Mouse (Mus musculus): ENCODE measurements around the gene Stpg2.
"Not testable (repeated sequence)": the region's sequence is repeated elsewhere in the genome, so short reads cannot be mapped to it uniquely, and the experiment has no call there.

Stpg2 gene

DNA sequence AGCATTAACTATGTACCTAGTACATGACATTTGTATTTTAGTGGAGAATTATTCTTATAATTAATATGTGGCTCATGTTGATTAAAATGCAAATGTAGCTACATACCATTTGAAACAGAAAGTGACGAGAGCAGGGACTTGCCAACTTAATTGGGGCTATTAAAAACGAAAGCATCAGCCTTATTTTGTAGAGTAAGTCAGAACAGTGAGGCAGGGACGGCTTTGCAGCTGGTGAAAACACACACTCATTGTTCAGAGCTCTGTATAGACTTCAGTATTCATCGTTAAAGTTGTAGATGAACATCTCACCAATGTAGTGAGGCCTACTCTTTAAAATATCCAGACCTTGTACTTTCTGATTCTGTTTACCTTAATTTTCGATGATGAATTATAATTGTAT is 213.6 kb downstream of the Stpg2 start:
- peak; percentile 3 for DNase-seq (ENCODE audit: low read depth, low spot score)

DNA sequence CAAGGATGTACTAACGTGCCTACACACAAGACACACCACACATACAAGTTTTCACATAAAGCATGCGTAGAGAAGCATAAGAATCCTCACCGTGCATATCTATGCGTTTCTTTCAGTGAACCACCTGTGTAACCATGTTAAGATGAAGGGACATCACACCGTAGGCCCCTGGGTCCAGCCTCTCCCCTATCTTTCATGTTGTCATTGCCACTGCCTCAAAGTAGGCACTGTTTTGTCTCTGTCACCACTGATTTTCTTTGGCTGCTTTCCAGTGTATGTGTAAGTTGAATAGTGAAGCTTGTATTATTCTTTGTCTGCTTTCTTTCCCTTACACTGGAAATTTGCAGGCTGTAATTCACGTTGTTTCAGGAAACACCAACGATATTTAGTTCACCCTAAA is 236.7 kb downstream of the Stpg2 start:
- DNase-seq (ENCODE audit: low read depth, low spot score): no peak

DNA sequence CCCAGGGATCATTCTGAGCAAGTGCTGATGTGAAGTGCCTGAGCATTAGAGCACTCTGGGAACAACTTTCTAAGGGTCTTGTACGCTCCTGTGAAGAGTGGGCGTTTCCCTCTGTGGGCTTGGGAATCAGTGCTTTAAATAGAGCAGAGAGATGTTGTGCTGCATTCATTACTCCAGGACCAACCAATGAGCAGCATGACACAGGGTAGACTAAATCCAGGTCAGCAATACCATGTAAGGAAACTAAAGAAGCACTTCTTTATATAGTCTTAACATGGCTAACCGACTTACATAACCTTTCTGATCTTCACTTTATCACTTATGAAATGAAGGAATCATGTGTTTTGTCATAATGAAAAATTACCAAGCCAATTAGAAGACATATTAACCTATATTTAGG is 290.4 kb downstream of the Stpg2 start:
- DNase-seq (ENCODE audit: low read depth, low spot score): no peak

DNA sequence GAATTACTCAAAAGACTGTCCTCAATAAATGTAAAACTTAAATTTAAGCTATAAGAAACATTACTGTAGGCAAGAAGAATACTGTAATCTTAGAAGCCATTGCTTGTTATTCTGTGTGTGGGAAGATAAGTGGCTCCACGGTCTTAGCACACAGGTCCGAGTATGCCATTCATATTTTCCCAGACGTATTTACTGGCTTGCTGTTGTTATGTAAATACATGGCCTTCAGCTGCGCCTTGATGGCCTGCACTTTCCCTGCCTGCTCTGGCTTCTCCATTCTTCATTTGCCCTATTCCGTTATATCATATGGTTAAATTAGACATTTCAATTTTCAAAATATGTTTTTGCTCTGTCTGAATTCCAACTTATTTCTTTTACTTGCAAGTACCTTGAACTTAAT is 296.7 kb downstream of the Stpg2 start:
- no peak for DNase-seq (ENCODE audit: low read depth, low spot score)

DNA sequence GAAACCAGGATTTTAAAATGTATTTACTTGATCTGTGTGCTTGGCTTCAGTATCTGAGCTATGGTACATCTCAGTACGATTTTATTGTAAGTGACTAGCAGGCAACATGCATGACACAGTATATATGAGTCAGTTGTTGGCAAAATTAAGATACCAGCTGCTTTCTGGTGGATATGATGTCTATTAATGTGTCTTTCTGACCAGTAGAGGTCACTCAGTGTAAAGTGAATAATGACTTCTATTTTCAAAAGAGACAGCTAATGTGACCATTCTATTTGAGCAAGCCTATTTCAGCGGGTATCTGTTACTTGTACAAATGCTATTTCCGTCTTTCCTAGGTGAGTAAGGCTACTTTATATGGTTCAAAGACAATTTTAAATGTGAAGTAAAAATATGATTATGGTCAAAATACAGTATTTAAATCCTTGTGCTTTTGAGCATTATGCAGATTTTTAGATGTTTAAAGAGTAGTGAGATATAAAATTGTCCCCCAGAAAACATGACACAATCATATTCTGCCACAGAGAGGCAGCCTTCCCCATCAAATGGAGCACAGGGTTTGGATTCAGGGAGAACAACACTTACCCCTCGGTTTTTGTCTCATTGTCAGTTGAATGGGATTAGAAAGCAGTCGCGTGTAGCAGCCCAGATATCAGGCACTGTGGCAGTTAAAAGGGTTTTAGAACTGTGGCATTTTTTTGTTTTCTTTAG is 303.9 kb downstream of the Stpg2 start:
- DNase-seq (ENCODE audit: low read depth, low spot score): peak; percentile 29

DNA sequence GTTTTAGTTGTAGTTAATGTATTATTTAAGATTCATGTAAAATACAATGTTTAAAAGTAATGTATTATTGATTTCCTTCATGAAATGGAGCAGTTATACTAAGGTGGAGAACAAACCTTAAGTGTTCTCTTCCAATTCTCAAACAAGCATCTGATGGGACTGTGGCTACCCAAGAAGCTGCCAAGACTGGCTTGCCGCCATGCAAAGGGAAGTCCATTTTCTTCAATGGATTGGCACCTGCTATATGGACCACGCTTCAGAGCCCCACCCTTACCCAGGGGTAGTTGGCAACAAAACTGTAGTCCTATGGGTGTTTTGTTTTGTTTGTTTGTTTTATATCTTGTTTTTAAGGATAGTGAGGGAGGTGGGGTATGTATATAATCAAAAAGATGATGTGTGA is 373.0 kb downstream of the Stpg2 start:
- no peak for DNase-seq (ENCODE audit: low read depth, low spot score)

DNA sequence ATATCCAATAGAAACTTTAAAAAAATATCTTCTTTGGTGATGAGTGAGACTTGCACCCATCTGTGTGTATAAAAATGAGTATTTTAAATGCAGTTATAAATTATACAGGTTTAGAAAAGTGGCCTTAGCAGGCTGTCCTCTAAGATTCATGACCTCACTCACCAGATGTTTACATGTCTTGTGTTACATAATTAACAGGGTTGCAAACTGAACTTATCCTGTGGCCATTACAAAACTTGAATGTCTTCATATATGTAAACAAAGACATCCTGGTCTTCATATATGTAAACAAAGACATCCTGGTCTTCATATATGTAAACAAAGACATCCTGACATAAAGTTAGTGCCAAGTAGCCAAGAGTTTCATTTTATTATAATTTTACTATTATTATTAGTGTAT is 375.8 kb downstream of the Stpg2 start:
- no peak for DNase-seq (ENCODE audit: low read depth, low spot score)

DNA sequence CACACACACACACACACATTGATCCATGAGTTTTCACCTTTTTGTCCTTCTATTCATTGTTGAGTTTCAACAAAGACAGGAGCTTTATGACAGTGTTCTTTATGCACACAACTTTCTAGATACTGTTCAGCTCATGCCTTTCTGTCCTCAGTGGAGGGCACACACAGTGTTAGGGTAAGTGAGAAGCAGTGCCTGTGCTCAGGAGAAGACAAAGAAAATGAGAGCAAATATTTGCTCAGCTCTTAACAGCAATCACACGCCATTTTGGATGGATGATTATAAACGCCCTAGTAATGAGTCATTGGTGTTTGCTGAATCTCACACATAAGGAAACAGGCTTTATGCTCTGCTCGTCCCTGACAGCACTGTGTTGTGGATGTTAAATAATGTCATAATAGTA is 394.0 kb downstream of the Stpg2 start:
- DNase-seq (ENCODE audit: low read depth, low spot score): no peak

DNA sequence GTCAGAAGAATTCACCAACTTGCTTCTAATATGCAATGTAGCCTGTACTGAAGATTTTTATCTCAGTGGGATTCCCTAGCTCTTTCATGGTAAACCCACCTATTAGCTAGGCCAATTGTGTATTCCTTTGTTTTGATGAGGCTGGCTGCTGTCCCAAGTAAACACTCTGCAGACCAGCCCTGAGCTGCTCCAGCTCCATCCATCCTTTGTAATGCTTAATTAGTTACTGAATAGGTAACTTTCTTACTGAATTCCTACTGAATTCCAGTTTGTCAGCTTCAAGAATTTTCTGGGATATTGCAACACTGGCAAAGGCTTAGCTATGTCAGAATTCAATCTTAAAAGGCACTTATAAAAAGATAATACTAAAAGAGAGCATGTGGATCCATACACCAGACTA is 402.8 kb downstream of the Stpg2 start:
- not testable (repeated sequence) for DNase-seq (ENCODE audit: low read depth, low spot score)

DNA sequence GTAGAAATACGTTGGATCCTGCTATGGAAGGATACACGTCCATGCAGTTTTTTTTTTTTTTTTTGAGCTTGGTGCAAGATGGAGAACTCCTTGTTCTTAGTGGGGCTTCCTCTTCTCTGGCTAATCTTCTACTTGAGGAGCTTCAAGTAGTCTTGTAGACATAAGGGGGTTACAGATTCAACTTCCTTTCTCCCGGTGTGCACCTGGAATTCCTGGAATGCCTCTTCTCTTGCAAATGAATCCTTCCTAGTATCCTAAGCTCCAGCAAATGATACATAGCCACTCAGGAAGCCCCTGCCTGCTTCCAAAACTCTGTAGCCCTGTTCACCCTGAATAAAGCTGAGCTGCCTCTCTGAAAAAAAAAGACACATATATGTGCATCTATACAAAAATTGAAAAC is 409.1 kb downstream of the Stpg2 start:
- no peak for DNase-seq (ENCODE audit: low read depth, low spot score)

DNA sequence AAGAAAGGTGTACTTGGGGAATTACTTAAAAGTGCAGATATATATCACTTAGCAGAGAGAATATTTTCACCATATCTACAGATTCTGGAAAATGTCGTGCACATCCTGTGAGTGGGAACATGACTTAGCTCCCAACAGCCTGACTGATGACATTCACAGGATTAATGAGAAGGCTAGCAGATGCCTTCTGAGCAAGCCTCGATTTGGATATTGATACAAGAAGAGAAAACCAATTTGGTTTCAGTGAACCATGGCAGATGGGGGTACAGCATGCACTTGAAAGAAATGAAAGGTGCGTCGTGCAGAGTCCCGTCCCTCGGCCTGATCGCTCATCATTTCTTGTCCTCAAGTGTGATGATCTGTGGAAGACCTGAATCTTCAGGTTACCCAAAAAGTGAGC is 410.3 kb downstream of the Stpg2 start:
- no peak for DNase-seq (ENCODE audit: low read depth, low spot score)

DNA sequence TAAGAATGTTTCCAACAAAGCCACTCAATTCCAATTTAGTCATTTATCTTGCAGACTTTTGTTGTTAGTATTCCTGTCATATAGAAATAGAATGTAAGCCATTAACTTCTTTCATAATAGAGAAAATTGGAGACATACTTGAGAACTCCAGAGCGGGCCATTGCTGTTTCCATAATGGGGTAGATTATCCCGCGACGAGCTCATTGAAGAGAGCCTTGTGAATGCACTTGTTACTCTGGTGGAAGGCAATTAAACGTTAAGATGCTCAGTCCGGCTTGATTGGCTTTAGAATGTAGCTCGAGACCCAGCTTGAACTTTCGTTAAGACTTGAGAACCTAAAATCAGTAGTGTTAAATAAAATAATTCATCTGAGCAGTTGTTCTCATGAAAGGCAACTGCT is 432.4 kb downstream of the Stpg2 start:
- no peak for DNase-seq (ENCODE audit: low read depth, low spot score)

DNA sequence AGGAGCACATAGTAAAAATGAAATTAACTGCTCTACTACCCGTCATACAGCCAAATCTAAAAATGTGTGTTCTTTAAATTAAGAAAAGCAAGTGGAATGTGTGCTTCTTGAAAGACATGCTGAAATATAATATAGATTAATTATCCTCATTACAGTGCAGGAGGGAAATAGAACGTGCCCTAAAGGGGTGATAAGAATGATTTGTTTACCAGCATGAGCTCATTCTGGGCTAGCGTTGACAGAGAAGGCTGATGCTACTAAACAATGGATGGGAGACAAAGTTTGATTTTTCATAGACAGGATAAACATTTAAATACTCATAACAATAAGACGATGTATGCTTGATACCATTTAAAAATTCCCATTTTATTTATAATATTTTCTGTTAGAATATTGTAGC is 446.0 kb downstream of the Stpg2 start:
- no peak for DNase-seq (ENCODE audit: low read depth, low spot score)

DNA sequence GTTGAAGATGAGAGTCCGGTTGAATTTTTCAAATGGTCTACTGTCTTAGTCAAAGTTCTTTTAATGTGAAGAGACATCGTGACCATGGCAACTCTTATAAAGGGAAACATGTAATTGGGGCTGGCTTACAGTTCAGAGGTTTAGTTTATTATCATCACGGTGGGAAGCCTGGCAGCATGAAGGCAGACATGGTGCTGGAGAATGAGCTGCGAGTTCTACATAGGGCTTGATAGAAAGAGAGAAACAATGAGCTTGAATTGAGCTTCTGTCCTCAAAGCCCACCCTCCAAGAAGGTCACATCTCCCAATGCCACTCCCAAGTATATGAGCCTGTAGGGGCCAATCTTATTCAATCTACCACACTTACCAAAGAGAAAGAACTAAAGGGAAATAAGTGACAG is 453.9 kb downstream of the Stpg2 start:
- DNase-seq (ENCODE audit: low read depth, low spot score): no peak

DNA sequence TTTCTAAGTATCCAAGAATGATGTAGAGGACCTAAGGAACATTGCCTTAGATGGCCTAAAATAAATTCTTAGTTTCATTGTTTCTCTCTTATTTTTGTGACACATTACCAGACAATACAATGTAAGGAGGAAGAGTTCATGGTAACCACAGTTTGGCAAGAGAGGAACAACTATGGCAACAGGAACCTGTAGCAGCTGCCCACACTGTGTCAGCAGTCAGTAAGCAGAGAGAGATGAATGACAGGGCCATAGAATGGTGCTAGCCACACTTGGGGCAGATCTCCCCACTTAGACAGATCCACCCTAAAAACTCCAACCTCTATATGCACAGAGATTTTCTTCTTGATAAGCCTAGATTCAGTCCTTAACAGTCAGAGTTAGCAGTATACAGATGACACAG is 456.7 kb downstream of the Stpg2 start:
- peak; percentile 4 for DNase-seq (ENCODE audit: low read depth, low spot score)

DNA sequence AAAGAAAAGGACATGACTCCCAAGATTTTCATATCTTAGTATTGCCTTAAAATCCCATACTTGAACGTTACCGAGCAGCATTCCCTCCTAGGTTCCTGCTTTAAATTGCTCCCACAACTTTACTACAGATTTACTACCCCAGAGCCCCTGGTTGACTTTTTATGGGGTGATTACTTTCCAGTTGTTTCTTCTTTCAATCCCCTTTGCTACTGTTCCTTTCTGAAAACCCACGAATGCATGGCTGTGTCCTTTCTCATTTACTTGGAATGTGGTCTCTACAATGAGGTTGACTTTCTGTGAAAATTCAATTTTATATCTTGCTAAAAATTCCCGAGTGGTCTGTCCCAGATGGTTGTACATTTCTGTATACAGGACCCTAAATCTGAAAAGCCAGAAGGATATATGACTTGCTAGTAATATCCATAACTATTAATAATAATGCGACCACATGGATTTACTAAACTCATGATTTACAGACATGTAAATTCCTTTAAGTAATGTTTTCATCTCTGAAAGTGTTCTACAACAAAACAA is 458.3 kb downstream of the Stpg2 start:
- DNase-seq (ENCODE audit: low read depth, low spot score): peak; percentile 3

DNA sequence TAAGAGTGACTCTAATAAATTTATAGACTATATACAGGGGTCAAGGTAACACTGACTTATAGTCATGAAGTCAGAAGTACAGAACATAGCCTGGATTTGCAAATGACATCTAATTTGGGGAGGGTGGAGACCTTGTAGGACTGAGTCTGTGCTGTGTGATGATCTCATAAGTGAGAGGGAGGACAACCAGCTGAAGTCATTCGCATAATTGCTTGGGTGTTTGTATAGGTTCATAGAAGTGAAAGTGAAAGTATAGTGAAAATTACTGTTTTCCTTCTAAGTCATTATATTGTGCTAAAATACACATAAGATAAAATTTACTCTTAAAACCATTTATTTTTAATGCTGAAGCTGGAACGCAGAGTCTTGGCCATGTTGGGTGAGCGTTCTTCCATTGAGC is 459.6 kb downstream of the Stpg2 start:
- peak; percentile 18 for DNase-seq (ENCODE audit: low read depth, low spot score)

DNA sequence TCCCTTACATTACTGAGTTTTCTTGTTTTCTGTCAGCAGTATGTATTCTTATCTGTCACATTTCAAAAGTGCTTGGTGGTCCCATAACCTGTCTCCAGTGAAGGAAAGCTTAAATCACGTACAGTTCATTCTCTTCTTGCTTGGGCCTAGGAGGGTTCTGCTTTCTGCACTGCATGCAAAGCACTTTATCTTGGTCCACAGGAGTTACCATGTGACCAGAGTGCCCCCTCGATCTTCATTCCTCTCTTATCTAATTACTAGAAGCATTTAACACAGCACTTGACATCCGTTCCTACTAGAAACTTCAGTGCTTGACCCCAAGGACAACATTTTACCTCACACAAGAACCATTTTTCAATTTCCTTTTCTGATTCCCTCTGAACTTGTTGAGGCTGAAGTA is 470.7 kb downstream of the Stpg2 start:
- no peak for DNase-seq (ENCODE audit: low read depth, low spot score)

DNA sequence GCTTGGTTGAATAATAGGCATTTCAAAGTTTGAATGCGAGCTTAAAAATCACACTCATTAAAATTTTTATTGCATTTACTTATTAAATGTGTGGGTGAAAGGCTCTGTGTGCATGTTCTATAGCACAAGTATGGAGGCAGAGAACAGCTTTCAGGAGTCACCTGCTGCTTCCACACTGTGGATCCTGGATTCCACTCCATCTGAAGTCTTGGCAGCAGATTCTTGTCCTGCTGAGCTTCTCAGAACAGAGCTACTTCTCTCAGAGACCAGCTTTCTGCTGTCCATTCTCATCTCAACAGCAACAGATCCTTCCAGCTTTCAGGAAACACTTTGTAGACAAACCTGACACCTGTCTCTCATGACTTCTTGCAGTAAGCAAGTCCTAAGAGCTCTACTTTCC is 471.2 kb downstream of the Stpg2 start:
- no peak for DNase-seq (ENCODE audit: low read depth, low spot score)

DNA sequence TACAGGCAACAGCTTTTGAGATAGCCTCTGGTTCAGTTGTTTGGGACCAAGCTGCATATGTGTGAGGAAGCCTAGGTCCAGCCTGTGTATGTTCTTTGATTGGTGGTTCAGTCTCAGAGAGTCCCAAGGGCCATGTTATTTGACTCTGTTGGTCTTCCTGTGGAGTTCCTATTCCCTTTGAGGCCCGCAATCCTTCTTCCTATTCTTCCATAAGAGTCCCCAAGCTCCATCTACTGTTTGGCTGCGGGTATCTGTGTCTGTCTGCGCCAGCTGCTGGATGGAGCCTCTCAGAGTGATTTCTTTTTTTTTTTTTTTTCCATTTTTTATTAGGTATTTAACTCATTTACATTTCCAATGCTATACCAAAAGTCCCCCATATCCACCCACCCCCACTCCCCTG is 498.7 kb downstream of the Stpg2 start:
- not testable (repeated sequence) for DNase-seq (ENCODE audit: low read depth, low spot score)

DNA sequence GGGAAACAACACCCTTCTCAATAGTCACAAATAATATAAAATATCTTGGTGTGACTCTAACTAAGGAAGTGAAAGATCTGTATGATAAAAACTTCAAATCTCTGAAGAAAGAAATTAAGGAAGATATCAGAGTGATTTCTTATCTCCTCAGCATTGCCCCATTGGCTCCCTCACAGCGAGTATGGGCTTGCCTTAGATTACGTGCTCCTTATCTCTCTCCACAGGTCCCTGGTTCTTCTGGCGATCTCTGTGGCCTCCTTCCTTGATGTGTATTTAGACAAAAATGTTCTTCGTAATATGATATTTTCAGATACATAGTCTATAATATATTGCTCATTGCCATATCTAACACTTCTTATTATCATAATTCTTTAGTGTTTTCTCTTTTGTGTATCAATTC is 501.9 kb downstream of the Stpg2 start:
- DNase-seq (ENCODE audit: low read depth, low spot score): not testable (repeated sequence)

DNA sequence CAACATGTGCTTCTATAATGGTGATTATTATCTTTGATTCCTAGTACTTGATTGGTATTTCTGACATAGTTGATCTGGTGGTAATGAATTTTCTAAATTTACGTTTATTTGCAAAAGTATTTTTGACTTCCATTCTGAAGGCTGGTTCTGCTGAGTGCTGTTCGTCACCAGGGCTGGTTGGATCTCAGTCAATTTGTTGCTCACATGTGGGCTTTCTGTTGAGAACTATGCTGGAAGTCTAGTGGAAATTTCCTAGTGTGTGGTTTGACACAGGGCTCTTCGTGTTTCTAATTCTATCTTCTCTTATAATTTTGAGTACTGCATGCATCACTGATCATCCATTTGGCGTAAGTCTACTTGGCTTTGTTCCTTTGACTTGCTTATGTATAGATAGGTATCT is 504.3 kb downstream of the Stpg2 start:
- no peak for DNase-seq (ENCODE audit: low read depth, low spot score)

DNA sequence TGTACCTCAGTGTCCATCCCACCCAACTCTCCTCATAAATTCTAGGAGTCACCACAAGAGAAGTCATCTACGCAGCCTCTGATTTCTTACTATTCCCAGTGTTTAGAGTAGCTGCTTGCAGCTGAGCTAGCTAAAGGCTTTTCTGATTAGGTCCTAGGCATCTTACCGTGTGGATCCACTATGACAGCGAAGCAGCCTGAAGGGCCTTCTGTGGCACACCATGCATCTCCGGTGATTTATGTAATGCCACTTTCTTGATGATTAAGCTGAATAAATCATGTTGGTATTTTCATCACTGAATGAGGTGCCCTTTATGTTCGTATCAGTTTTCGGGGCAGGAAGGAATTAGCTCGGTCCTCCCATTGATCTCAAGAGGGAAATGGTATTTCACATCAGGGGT is 523.3 kb downstream of the Stpg2 start:
- DNase-seq (ENCODE audit: low read depth, low spot score): no peak

DNA sequence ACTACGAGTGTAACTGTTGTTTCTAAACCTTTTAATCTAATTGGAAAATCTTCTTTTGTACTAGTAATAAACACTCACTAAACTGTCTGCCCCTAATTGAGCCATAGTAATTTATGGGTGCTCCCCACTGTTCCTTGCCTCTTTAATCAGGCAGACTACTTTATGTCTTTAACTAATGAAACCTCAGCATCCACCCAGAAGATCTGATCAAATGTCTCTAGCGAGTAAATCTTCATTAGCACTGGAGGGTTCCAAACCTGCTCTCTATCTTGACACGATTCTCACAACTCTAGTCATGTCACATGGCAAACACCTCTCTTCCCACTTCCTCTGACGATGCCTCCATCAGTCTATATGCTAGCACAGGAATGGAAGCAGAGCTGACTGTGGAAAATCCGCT is 523.8 kb downstream of the Stpg2 start:
- DNase-seq (ENCODE audit: low read depth, low spot score): no peak

All from A20 (cell line).